ENCODE assay signal across 26 mouse cellular contexts in genomic region chr10:41470693-41471092, GRCm38 (mm10). TPM values are rescaled to one million over a fixed set of nuclear protein-coding genes. Genes with fewer than 3 reads are reported as not detected.
DNase-seq lines count a peak whose midpoint lies in the region; ATAC-seq and TF ChIP-seq lines count a peak whose summit lies in the region.
"Had no signal": no experiment of that assay in that cellular context is flagged by ENCODE, and none has a peak within 500 bp of the region (broad histone marks: within the 10 kb centered on the region; RNA-seq: fewer than 3 reads in every experiment).

No protein-coding gene starts in this region.

- H3K4me1 ChIP-seq in CH12.LX (ENCODE audit: control insufficient read depth in 1 of 2, insufficient read depth in 2 of 2), result peaks cover 13 to 48% of the 10 kb centered on the region in 2 experiments

- ATAC-seq in inflammation-experienced regulatory T-cells, adult 6 months, result peak; percentile 20
- ATAC-seq: CD4-positive, CD25-positive, alpha-beta regulatory T cell, adult 4 months; forebrain, embryonic 14.5 days; hindbrain, postnatal 0 days; Patski had no signal

- TF ChIP-seq RAD21 in CH12.LX (IDR thresholded peaks at IDR 0.05; ENCODE audit: low read depth, low read length), result no peak

- in situ Hi-C loops in CH12.LX (cut with MboI; ENCODE audit: low pct_ligation_motif_present, low pct_unique_long_range_greater_than_20kb, low sequenced_read_pairs), result no loop called here

- no peak overlapping the region for H3K9ac ChIP-seq in CH12.LX (ENCODE audit: insufficient read depth, low read depth)
- H3K9ac ChIP-seq: embryonic facial prominence, embryonic 15.5 days; hindbrain, embryonic 12.5 days had no signal

- TF ChIP-seq CTCF in CH12.LX (conservative IDR thresholded peaks at IDR 0.05 in 1 of 2, IDR thresholded peaks at IDR 0.05 in 1 of 2; ENCODE audit: low read depth in 2 of 2, low read length in 2 of 2), result no peak

- H3K27me3 ChIP-seq in CH12.LX (replicated peaks), result no peaks in the 10 kb centered on the region
- H3K27me3 ChIP-seq: embryonic facial prominence, embryonic 15.5 days; hindbrain, embryonic 12.5 days; Patski had no signal

- peak overlapping the region; percentile 14; the same call in 1 of the 2 replicates for H3K4me2 ChIP-seq in CH12.LX (ENCODE audit: insufficient read depth, low read depth, poor library complexity, severe bottlenecking)
- H3K4me2 ChIP-seq: embryonic facial prominence, embryonic 15.5 days; hindbrain, embryonic 12.5 days had no signal

- H3K9me3 ChIP-seq in CH12.LX (replicated peaks; ENCODE audit: low read length), result no peaks in the 10 kb centered on the region
- H3K9me3 ChIP-seq: embryonic facial prominence, embryonic 15.5 days; forebrain, embryonic 10.5 days; heart, embryonic 10.5 days; hindbrain, embryonic 12.5 days had no signal

- H3K36me3 ChIP-seq in CH12.LX (replicated peaks in 1 of 2; ENCODE audit: control insufficient read depth in 1 of 2, insufficient read depth in 1 of 2, low read length in 1 of 2), result peaks cover 0 to 19% of the 10 kb centered on the region in 2 experiments

- no peak for TF ChIP-seq POLR2A in CH12.LX (IDR thresholded peaks at IDR 0.05; ENCODE audit: low read depth, low read length)

- DNase-seq in A20 (ENCODE audit: low read depth, low spot score), result peak; percentile 20
- DNase-seq in CH12.LX (ENCODE audit: extremely low read depth), result no peak
- DNase-seq in naive thymus-derived CD4-positive, alpha-beta T cell, adult 2 months (ENCODE audit: low read depth), result peak; percentile 29
- no peak for DNase-seq in right cerebral cortex, postnatal 10 days (ENCODE audit: low spot score in 2 of 2)
- DNase-seq in embryo, embryonic 11 days, result no peak
- DNase-seq in urinary bladder, adult 18-20 months (ENCODE audit: low spot score in 2 of 2), result no peak
- DNase-seq: adrenal gland, adult 2 months; adrenal gland, postnatal 25 days; cerebellum, adult 18-20 months; cerebellum, adult 9-11 months; cerebellum, postnatal 36 days; gastrocnemius, adult 2 months; gastrocnemius, postnatal 25 days; heart, postnatal 10 days; heart, postnatal 4 days had no signal

- dilution Hi-C loops in CH12.LX (cut with MboI; ENCODE audit: extremely low pct_ligation_motif_present, extremely low pct_unique_long_range_greater_than_20kb, low sequenced_read_pairs), result no loop called here

- no peaks in the 10 kb centered on the region for H3K79me2 ChIP-seq in CH12.LX (replicated peaks; ENCODE audit: control insufficient read depth, extremely low read depth, insufficient read depth, poor library complexity, severe bottlenecking)

- no peak overlapping the region for H3K27ac ChIP-seq in CH12.LX (ENCODE audit: insufficient read depth, low read depth)
- H3K27ac ChIP-seq: embryonic facial prominence, embryonic 15.5 days; forebrain, embryonic 10.5 days; gastrocnemius, adult 2 months; heart, embryonic 10.5 days; hindbrain, embryonic 12.5 days; hindbrain, postnatal 0 days had no signal

- H3K4me3 ChIP-seq in CH12.LX (replicated peaks in 1 of 3; ENCODE audit: low read depth in 2 of 3, low read length in 2 of 3, poor library complexity in 1 of 3), result no peak overlapping the region
- H3K4me3 ChIP-seq: embryonic facial prominence, embryonic 15.5 days; erythroblast, embryonic 14.5 days; forebrain, embryonic 10.5 days; gastrocnemius, adult 2 months; heart, embryonic 10.5 days; hindbrain, embryonic 12.5 days had no signal

- TF ChIP-seq EP300 in CH12.LX (IDR thresholded peaks at IDR 0.05; ENCODE audit: low read length), result peak; percentile 81

TF ChIP-seq in CH12.LX, 34 proteins besides CTCF, POLR2A, EP300 and RAD21:
- TF ChIP-seq UBTF (IDR thresholded peaks at IDR 0.05; ENCODE audit: low read depth, low read length) (no peak), JUND (conservative IDR thresholded peaks at IDR 0.05; ENCODE audit: low read depth, low read length) (peak; percentile 74), BHLHE40 (IDR thresholded peaks at IDR 0.05; ENCODE audit: low read depth, low read length) (0 out of 2 replicates have a peak, but pooled peaks have one; percentile 26), IRF4 (IDR thresholded peaks at IDR 0.05; ENCODE audit: low read depth, low read length) (peak; percentile 76), SMC3 (IDR thresholded peaks at IDR 0.05; ENCODE audit: low read depth, low read length) (no peak)
TF ChIP-seq in CH12.LX: peak in this region for 3.

RNA-seq across cellular contexts. Expression of gene Mical1, which starts 5.4 kb away (rescaled TPM):
- total RNA-seq in CH12.LX (2012; rRNA removed), result 36.3 and 37.7 TPM in 2 replicates
- 22.5 and 23.0 TPM in 2 replicates for total RNA-seq in CH12.LX (2014; rRNA removed)
- 67.4 and 70.2 TPM in 2 replicates for polyA plus RNA-seq in CH12.LX (2012; ENCODE audit: insufficient read length, low read depth)
- polyA plus RNA-seq in inflammation-experienced regulatory T-cells, adult 6 months (2017; shearing (Covaris generic)), result 100 to 1,000 TPM in 2 of 3 experiments, 10 to 100 TPM in 1; 84.9 to 115 (median 101) TPM

RNA-seq across cellular contexts. Expression of gene Smpd2, which starts 19.5 kb away (rescaled TPM):
- total RNA-seq in CH12.LX (2012; rRNA removed) (15.4 and 15.7 TPM in 2 replicates), CH12.LX (2014; rRNA removed) (8.9 and 11.0 TPM in 2 replicates)
- polyA plus RNA-seq in CH12.LX (2012; ENCODE audit: insufficient read length, low read depth), result 11.1 and 11.3 TPM in 2 replicates
- 10 to 100 TPM; 19.3 to 29.5 (median 27.7) TPM for polyA plus RNA-seq in inflammation-experienced regulatory T-cells, adult 6 months (2017; shearing (Covaris generic))

RNA-seq across cellular contexts. Expression of gene Ppil6, which starts 19.5 kb away (rescaled TPM):
- not detected in 2 replicates for total RNA-seq in CH12.LX (2012; rRNA removed)
- not detected in 2 replicates for total RNA-seq in CH12.LX (2014; rRNA removed)
- not detected in 2 replicates for polyA plus RNA-seq in CH12.LX (2012; ENCODE audit: insufficient read length, low read depth)
- not detected for polyA plus RNA-seq in inflammation-experienced regulatory T-cells, adult 6 months (2017; shearing (Covaris generic))
- total RNA-seq: gastrocnemius, adult 2 months; gastrocnemius, postnatal 25 days; granulocyte monocyte progenitor cell, adult 5-6 weeks had no signal
- polyA plus RNA-seq: CD4-positive, CD25-positive, alpha-beta regulatory T cell, adult 4 months; erythroblast, embryonic 14.5 days had no signal

RNA-seq across cellular contexts. Expression of gene Zbtb24, which starts 20.5 kb away (rescaled TPM):
- total RNA-seq in CH12.LX (2012; rRNA removed) (11.4 and 11.7 TPM in 2 replicates), CH12.LX (2014; rRNA removed) (14.3 and 15.2 TPM in 2 replicates)
- 10.5 and 11.8 TPM in 2 replicates for polyA plus RNA-seq in CH12.LX (2012; ENCODE audit: insufficient read length, low read depth)
- 10 to 100 TPM; 21.3 to 33.2 (median 29.7) TPM for polyA plus RNA-seq in inflammation-experienced regulatory T-cells, adult 6 months (2017; shearing (Covaris generic))

RNA-seq across cellular contexts. Expression of gene Cd164, which starts 48.5 kb away (rescaled TPM):
- total RNA-seq in CH12.LX (2012; rRNA removed) (41.0 and 43.6 TPM in 2 replicates), CH12.LX (2014; rRNA removed) (140 and 151 TPM in 2 replicates)
- polyA plus RNA-seq in CH12.LX (2012; ENCODE audit: insufficient read length, low read depth), result 163 and 191 TPM in 2 replicates
- polyA plus RNA-seq in inflammation-experienced regulatory T-cells, adult 6 months (2017; shearing (Covaris generic)), result 100 to 1,000 TPM; 202 to 255 (median 243) TPM

Comparison
In these comparisons a context has a peak if more than half of its experiments do, and no peak if none do; other contexts are left out.
1. DNase-seq: peak in A20 (single experiment) and naive thymus-derived CD4-positive, alpha-beta T cell, adult 2 months (single experiment); none in CH12.LX (single experiment), right cerebral cortex, postnatal 10 days (0 of 2), embryo, embryonic 11 days (single experiment) and urinary bladder, adult 18-20 months (0 of 2).